Mouse (Mus musculus) heart, embryonic 10.5 days (tissue): ENCODE measurements around the gene Wdr27. TPM values are rescaled to one million over a fixed set of nuclear protein-coding genes. Genes with fewer than 3 reads are reported as not detected.
A peak's percentile ranks its signal among the peaks of the same experiment; 100 is the strongest.
"Not testable (repeated sequence)": the region's sequence is repeated elsewhere in the genome, so short reads cannot be mapped to it uniquely, and the experiment has no call there.

ENCODE experiments used
- DNase-seq: peaks from one replicate; pipeline ENCODE4 v3.0.0-alpha.2; 2017; ENCODE audit warnings: low spot score
- H3K27ac ChIP-seq: fragments of 300-500 bp; sonication (generic); 2 replicates; pipeline ENCODE4 v1.5.1; 2016; ENCODE audit warnings: mild to moderate bottlenecking
- H3K27me3 ChIP-seq: fragments of 300-500 bp; sonication (generic); 2 replicates; pipeline ENCODE4 v1.6.1; 2016; ENCODE audit warnings: mild to moderate bottlenecking; ENCODE audit not compliant: poor library complexity, insufficient read depth, severe bottlenecking
- H3K36me3 ChIP-seq: fragments of 300-500 bp; sonication (generic); 2 replicates; pipeline ENCODE4 v1.6.1; 2016; ENCODE audit warnings: mild to moderate bottlenecking, moderate library complexity
- H3K4me1 ChIP-seq: fragments of 300-500 bp; sonication (generic); 2 replicates; pipeline ENCODE4 v1.6.1; 2016; ENCODE audit warnings: mild to moderate bottlenecking
- H3K4me3 ChIP-seq: fragments of 300-500 bp; sonication (generic); 2 replicates; pipeline ENCODE4 v1.5.1; 2016; ENCODE audit warnings: mild to moderate bottlenecking, moderate library complexity
- H3K9me3 ChIP-seq: fragments of 300-500 bp; sonication (generic); 2 replicates; pipeline ENCODE4 v1.6.1; 2016; ENCODE audit warnings: mild to moderate bottlenecking, moderate library complexity
- WGBS: fragments of 180-500 bp; shearing (Covaris S2); methylation state at CpG from one replicate; pipeline ENCODE4 v1.1.7; 2016; 5-methylcytosine and 5-hydroxymethylcytosine counted together
- polyA plus RNA-seq: library from polyadenylated mRNA; unstranded; fragments of >200 nt; fragmentation: Nextera tagmentation; extraction: Ambion mirVana; gene quantifications from 2 replicates; pipeline ENCODE4 v1.2.1, GENCODE M21; 2016

The Wdr27 gene
- polyA plus RNA-seq, 1 experiment from 2014 or later: 3.2 TPM

GRCm38 (mm10) chr17:14953452-14953851, 10.5 kb upstream of the Wdr27 start:
- no peak overlapping the region for H3K4me3 ChIP-seq
- 77% methylated on average over 8 of the region's 8 CpGs for WGBS
- H3K36me3 ChIP-seq: peaks cover 48% of the 10 kb centered on the region

DNA sequence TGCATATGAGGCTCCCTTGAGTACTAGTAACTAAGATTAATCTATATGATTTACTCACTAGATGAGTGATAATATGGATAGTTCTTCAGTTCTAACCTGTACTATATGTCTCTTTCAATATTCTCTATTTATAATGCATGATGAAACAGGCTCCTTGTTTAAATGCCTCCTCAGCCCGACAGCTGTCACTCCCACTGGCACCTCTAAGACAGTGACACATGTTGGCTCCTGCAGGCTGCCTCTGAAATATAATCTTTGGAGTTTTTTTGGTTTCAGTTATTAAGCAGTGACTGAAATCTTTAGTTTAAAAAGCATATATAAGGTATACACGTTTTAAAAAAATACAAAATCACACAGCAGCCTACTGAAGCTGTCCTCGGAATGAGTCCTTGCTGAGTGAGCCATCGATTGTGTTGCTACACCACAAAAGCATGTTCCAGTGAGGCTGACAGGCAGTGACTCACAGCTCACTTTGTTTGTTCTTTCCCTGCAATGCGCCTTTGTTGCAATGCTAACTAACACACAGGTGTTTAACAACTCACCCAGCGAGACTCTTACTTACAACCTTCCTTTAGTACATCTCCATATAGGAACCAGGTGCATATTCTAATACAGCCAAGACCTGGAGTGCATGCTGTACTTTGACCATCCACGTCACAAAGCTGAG, 6.3 kb upstream of the Wdr27 start:
- WGBS: 84% methylated on average over 7 of the region's 7 CpGs
- H3K4me3 ChIP-seq: no peak overlapping the region
- H3K36me3 ChIP-seq: peaks cover 65% of the 10 kb centered on the region
- no peaks in the 10 kb centered on the region for H3K27me3 ChIP-seq
- no peaks in the 10 kb centered on the region for H3K9me3 ChIP-seq
- H3K4me1 ChIP-seq: 0 out of 2 replicates have a peak, but pooled peaks cover 8% of the 10 kb centered on the region
- no peak overlapping the region for H3K27ac ChIP-seq
- DNase-seq: no peak

More at GRCm38 (mm10) chr17:14953452-14953851, 10.5 kb upstream of the Wdr27 start:
- no peaks in the 10 kb centered on the region for H3K27me3 ChIP-seq
- DNase-seq: no peak
- no peak overlapping the region for H3K27ac ChIP-seq
- no peaks in the 10 kb centered on the region for H3K9me3 ChIP-seq
- no peaks in the 10 kb centered on the region for H3K4me1 ChIP-seq

- DNase-seq: no peak
- Histone ChIP-seq H3K36me3 (peaks cover 26% of the 10 kb centered on the region), H3K9me3 (no peaks in the 10 kb centered on the region), H3K4me3 (peak overlapping the region; percentile 77; the same call in 1 of the 2 replicates), H3K27me3 (no peaks in the 10 kb centered on the region), H3K4me1 (peaks cover 16% of the 10 kb centered on the region), H3K27ac (no peak overlapping the region)
- 84% methylated on average over 1 of the region's 1 CpGs for WGBS
Measured at GRCm38 (mm10) chr17:14944551-14944950, 1.6 kb upstream of the Wdr27 start.

- Histone ChIP-seq H3K9me3 (no peaks in the 10 kb centered on the region), H3K36me3 (peaks cover 20% of the 10 kb centered on the region), H3K4me3 (peak overlapping the region; percentile 77), H3K4me1 (peaks cover 16% of the 10 kb centered on the region), H3K27me3 (no peaks in the 10 kb centered on the region), H3K27ac (peak overlapping the region; percentile 90)
- 21% methylated on average over 16 of the region's 16 CpGs for WGBS
- no peak for DNase-seq
Measured at GRCm38 (mm10) chr17:14943729-14944059, 736 bp upstream of the Wdr27 start.

DNA sequence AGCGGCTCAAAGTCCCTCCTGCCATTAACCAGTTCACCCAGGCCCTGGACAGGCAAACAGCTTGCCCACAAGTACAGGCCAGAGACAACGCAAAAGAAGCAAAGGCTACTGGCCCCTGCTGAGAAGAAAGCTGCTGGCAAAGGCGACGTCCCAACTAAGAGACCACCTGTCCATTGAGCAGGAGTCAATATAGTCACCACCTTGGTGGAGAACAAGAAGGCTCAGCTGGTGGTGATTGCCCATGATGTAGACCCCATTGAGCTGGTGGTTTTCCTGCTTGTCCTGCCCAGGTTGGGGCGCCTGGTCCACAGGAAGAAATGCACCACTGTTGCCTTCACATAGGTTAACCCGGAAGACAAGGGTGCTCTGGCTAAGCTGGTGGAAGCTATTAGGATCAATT, 777 bp downstream of the Wdr27 start:
- peaks cover 16% of the 10 kb centered on the region for H3K4me1 ChIP-seq
- H3K27ac ChIP-seq: not testable (repeated sequence)
- WGBS: 57% methylated on average over 6 of the region's 6 CpGs

GRCm38 (mm10) chr17:14935841-14936605, 6.9 kb downstream of the Wdr27 start:
- DNase-seq: no peak
- Histone ChIP-seq H3K27ac (no peak overlapping the region), H3K4me3 (no peak overlapping the region), H3K4me1 (no peaks in the 10 kb centered on the region), H3K27me3 (no peaks in the 10 kb centered on the region), H3K36me3 (no peaks in the 10 kb centered on the region), H3K9me3 (no peaks in the 10 kb centered on the region)
- WGBS: 68% methylated on average over 5 of the region's 5 CpGs

More for the DNA sequence above, 777 bp downstream of the Wdr27 start:
- H3K27me3 ChIP-seq, DNase-seq, H3K9me3 ChIP-seq: not testable (repeated sequence)
- peaks cover 15% of the 10 kb centered on the region for H3K36me3 ChIP-seq
- peak overlapping the region; percentile 77 for H3K4me3 ChIP-seq

DNA sequence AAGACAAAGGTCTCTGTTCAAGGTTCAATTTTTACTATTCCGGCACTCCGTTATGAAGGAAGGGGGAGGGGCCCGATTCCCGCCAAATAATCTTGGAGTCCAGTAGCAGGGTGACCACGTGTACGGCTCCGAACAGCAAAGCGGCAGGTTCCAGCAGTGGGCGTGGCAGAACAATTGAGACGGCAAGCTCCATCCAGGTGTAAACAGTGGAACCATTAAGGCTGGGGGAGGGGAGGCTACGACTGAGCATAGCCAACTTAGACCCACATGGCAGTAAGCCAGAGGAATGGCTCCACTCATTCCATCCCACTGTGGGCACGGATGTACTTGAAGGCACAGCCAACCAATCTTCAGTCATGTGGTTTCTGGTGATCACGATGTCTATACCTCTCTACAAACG, 7.7 kb downstream of the Wdr27 start:
- not testable (repeated sequence) for H3K9me3 ChIP-seq, H3K4me1 ChIP-seq, DNase-seq, H3K36me3 ChIP-seq, H3K27ac ChIP-seq, H3K4me3 ChIP-seq, H3K27me3 ChIP-seq
- WGBS: 86% methylated on average over 14 of the region's 14 CpGs

DNA sequence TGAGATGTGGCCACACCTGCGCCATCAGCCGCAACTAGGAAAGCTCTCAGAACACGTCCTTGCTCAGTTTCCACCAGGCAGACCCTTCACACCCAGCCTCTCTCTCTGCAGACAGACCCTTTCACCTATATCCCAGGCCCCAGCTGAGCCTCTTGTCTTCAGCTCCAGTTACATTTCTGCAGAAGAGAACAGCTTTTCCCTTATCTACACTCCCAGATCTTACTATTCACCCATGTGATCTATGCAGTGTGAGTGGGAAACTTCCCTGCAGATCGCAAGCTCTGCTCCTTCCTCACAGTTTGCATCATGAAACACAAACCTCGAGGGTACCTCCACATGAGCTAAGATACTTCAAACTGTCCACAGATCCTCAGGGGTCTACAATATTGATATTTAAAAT, 11.5 kb downstream of the Wdr27 start:
- no peak for DNase-seq
- Histone ChIP-seq H3K36me3 (no peaks in the 10 kb centered on the region), H3K9me3 (no peaks in the 10 kb centered on the region), H3K27ac (no peak overlapping the region), H3K27me3 (no peaks in the 10 kb centered on the region), H3K4me1 (no peaks in the 10 kb centered on the region), H3K4me3 (no peak overlapping the region)
- WGBS: 79% methylated on average over 5 of the region's 5 CpGs

DNA sequence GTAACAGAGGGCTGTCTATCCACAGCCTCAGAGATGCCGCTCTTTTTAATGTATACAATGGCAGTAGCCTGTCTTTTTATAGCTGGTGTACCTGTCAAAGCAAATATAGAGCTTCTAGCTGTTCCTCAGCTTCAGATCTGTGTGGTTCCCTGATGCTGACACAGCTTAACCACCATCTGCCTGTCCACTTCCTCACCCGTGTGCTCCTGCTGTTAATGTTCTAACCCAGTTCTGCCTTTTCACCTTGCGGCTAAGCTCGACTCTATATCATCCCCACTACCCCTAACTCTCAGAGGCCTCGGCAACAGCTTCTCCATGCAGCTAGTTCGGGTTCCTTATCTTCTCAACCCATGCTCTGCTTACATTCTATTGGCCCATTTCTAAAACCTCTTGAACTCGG, 12.3 kb downstream of the Wdr27 start:
- Histone ChIP-seq H3K36me3 (no peaks in the 10 kb centered on the region), H3K9me3 (no peaks in the 10 kb centered on the region), H3K4me1 (no peaks in the 10 kb centered on the region), H3K27ac (no peak overlapping the region), H3K4me3 (no peak overlapping the region), H3K27me3 (no peaks in the 10 kb centered on the region)
- WGBS: 75% methylated on average over 7 of the region's 7 CpGs
- DNase-seq: no peak

DNA sequence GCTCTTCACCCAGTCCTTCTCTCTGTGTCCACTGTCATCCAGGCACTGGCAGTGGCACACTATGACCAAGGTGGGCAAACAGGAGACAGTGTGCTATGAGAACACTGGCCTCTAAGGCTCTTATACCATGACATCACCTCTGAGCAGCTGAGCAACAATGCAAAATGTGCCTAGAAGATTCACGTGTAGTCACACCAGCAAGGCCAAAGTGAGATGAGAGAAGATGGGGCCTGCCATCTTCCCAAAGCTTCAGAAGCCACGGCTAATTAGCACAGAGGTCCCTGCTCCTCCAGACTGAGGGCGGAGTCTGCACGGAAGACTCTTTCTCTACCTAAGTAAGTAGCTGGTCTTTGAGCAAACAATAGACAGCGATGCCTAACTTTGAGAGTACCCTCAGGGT, 14.3 kb downstream of the Wdr27 start:
- H3K4me1 ChIP-seq: no peaks in the 10 kb centered on the region
- H3K36me3 ChIP-seq: no peaks in the 10 kb centered on the region
- no peak for DNase-seq
- H3K9me3 ChIP-seq: no peaks in the 10 kb centered on the region
- no peak overlapping the region for H3K4me3 ChIP-seq
- no peaks in the 10 kb centered on the region for H3K27me3 ChIP-seq
- no peak overlapping the region for H3K27ac ChIP-seq
- WGBS: 69% methylated on average over 5 of the region's 5 CpGs

DNA sequence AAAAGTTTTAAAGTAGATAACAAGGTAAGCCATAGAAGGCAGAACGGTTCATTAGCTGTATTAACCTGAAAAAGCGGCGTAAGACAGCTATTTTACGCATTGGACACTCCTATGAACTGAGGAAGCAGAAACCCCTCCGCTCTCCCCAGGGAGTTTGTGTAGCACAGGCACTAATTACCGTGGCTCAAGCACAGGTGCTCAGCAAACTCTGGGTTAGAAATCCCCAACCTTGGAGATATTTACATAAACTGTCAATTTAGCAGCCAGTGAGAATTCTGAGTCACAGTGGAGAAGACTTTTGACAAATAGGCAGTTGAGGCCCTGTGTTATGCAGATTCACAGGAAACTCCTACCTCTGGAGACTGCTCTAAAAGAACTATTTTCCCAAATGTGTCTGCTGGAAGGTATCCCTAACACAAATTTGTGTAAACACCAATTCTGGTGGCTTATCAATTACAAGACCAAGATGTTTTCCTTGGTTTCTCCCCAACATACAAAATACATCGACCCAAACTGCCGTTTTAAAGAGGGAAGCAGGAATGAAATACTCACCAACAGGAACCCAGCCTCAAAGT, 15.2 kb downstream of the Wdr27 start:
- 79% methylated on average over 8 of the region's 8 CpGs for WGBS
- no peak for DNase-seq
- no peak overlapping the region for H3K4me3 ChIP-seq
- H3K9me3 ChIP-seq: no peaks in the 10 kb centered on the region
- H3K36me3 ChIP-seq: no peaks in the 10 kb centered on the region
- no peaks in the 10 kb centered on the region for H3K27me3 ChIP-seq
- H3K4me1 ChIP-seq: no peaks in the 10 kb centered on the region
- H3K27ac ChIP-seq: no peak overlapping the region

DNA sequence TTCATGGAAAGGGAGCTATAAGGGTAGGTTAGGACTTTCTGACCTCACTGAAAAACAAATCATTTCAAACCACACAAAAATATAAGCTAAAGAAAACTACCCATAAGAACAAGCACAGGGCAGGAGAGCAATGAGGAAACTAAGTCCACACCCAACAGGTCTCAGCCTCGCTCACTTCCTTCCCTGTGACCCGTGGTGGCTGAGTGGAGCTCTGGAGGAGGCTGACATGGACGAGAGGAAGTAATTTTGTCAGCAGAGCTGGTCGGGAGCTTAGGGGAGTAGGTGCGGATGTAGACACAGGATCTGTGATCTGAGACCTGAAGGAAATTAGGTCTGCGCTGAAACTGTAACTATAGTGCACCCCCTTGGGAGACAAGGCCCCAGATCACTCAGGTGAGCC, 21.4 kb downstream of the Wdr27 start:
- WGBS: 55% methylated on average over 6 of the region's 6 CpGs
- Histone ChIP-seq H3K4me1 (no peaks in the 10 kb centered on the region), H3K27me3 (peaks cover 12% of the 10 kb centered on the region; the same call in 1 of the 2 replicates), H3K27ac (no peak overlapping the region), H3K4me3 (no peak overlapping the region), H3K36me3 (no peaks in the 10 kb centered on the region), H3K9me3 (no peaks in the 10 kb centered on the region)
- DNase-seq: no peak

GRCm38 (mm10) chr17:14917866-14918265, 25.1 kb downstream of the Wdr27 start:
- DNase-seq: peak; percentile 35

More at GRCm38 (mm10) chr17:14917866-14918265, 25.1 kb downstream of the Wdr27 start:
- 83% methylated on average over 8 of the region's 8 CpGs for WGBS
- H3K36me3 ChIP-seq: no peaks in the 10 kb centered on the region
- no peak overlapping the region for H3K27ac ChIP-seq
- no peaks in the 10 kb centered on the region for H3K4me1 ChIP-seq
- H3K4me3 ChIP-seq: no peak overlapping the region
- H3K9me3 ChIP-seq: no peaks in the 10 kb centered on the region
- H3K27me3 ChIP-seq: peaks cover 12% of the 10 kb centered on the region; the same call in 1 of the 2 replicates
